Mouse (Mus musculus): ENCODE data around the gene Zcchc24.

Zcchc24 gene

GRCm38 (mm10) chr14:25664310-25664695 lies 104.5 kb downstream of the Zcchc24 start:
- no peak for DNase-seq

- DNase-seq: no peak
Observed at GRCm38 (mm10) chr14:25663649-25664309, 105.1 kb downstream of the Zcchc24 start.
